Mouse (Mus musculus) brain, embryonic 14.5 days (tissue): ENCODE data around the gene Smyd2. TPM values are rescaled to one million over a fixed set of nuclear protein-coding genes. Genes with fewer than 3 reads are reported as not detected.
A peak's percentile ranks its signal among the peaks of the same experiment; 100 is the strongest.

Source experiments
- DNase-seq: peaks from one replicate; pipeline ENCODE4 v3.0.0-alpha.2; 2011; ENCODE audit warnings: low read depth
- CTCF ChIP-seq: fragments of 200-500 bp; IDR thresholded peaks from 2 replicates; pipeline ENCODE4 v1.5.1; 2012; ENCODE audit warnings: inconsistent platforms, mild to moderate bottlenecking, moderate library complexity, borderline replicate concordance; ENCODE audit not compliant: insufficient read depth, insufficient read length; ENCODE audit errors: extremely low read depth
- POLR2A ChIP-seq: fragments of 200-500 bp; IDR thresholded peaks from 2 replicates; pipeline ENCODE4 v1.6.1; 2012; ENCODE audit warnings: mild to moderate bottlenecking, inconsistent platforms, borderline replicate concordance; ENCODE audit not compliant: poor library complexity, insufficient read depth, insufficient read length, severe bottlenecking; ENCODE audit errors: extremely low read depth
- polyA plus RNA-seq: library from polyadenylated mRNA; depleted of rRNA; stranded (reverse); fragments of >200 nt; gene quantifications from 2 replicates; pipeline ENCODE4 v1.2.3, GENCODE M21; 2012; rRNA removed

The Smyd2 gene
- polyA plus RNA-seq: 70.1 and 84.7 TPM in 2 replicates

- peak; percentile 46; the same call in 1 of the 2 replicates for TF ChIP-seq POLR2A
- no peak for TF ChIP-seq CTCF
- peak; percentile 87 for DNase-seq
Observed at GRCm38 (mm10) chr1:189921818-189922592, at the start of gene Smyd2. TSS of gene Smyd2 (minus strand) at chr1:189922363.

- DNase-seq: no peak
- TF ChIP-seq CTCF (no peak), POLR2A (no peak)
Observed at GRCm38 (mm10) chr1:189970381-189970780, 48.2 kb upstream of the Smyd2 start.

- DNase-seq: no peak
- TF ChIP-seq CTCF: no peak
- no peak for TF ChIP-seq POLR2A
Observed at GRCm38 (mm10) chr1:189968027-189968426, 45.9 kb upstream of the Smyd2 start.

GRCm38 (mm10) chr1:189960481-189960880, 38.3 kb upstream of the Smyd2 start:
- TF ChIP-seq CTCF (no peak), POLR2A (no peak)

GRCm38 (mm10) chr1:189959802-189960201, 37.6 kb upstream of the Smyd2 start:
- TF ChIP-seq POLR2A: no peak
- no peak for DNase-seq

More at GRCm38 (mm10) chr1:189960481-189960880, 38.3 kb upstream of the Smyd2 start:
- DNase-seq: peak; percentile 64

- no peak for TF ChIP-seq POLR2A
- no peak for TF ChIP-seq CTCF
- no peak for DNase-seq
Observed at GRCm38 (mm10) chr1:189951861-189952260, 29.7 kb upstream of the Smyd2 start.

GRCm38 (mm10) chr1:189947411-189947810, 25.2 kb upstream of the Smyd2 start:
- TF ChIP-seq POLR2A (no peak), CTCF (no peak)
- DNase-seq: no peak

- DNase-seq: no peak
- TF ChIP-seq POLR2A (no peak), CTCF (no peak)
Observed at GRCm38 (mm10) chr1:189946126-189946525, 24.0 kb upstream of the Smyd2 start.

- no peak for DNase-seq
- TF ChIP-seq POLR2A: no peak
- no peak for TF ChIP-seq CTCF
Observed at GRCm38 (mm10) chr1:189941786-189942185, 19.6 kb upstream of the Smyd2 start.

- no peak for DNase-seq
- no peak for TF ChIP-seq POLR2A
- TF ChIP-seq CTCF: no peak
Observed at GRCm38 (mm10) chr1:189936436-189937105, 14.4 kb upstream of the Smyd2 start.

- no peak for DNase-seq
- TF ChIP-seq CTCF (no peak), POLR2A (no peak)
Observed at GRCm38 (mm10) chr1:189933480-189934202, 11.5 kb upstream of the Smyd2 start.
